Mouse (Mus musculus) midbrain, postnatal 0 days (tissue): ENCODE data around the gene Mrps12. TPM values are rescaled to one million over a fixed set of nuclear protein-coding genes. Genes with fewer than 3 reads are reported as not detected.
A peak's percentile ranks its signal among the peaks of the same experiment; 100 is the strongest.

Experiments
- ATAC-seq: fragments of 200-750 bp; cut with Nextera tagmentation; 2 replicates; pipeline ENCODE4 v1.8.0; 2017; ENCODE audit warnings: moderate number of reproducible peaks, mild to moderate bottlenecking, moderate TSS enrichment, moderate library complexity; ENCODE audit not compliant: low FRiP score
- DNase-seq: peaks from one replicate; pipeline ENCODE4 v3.0.0-alpha.2; 2015; ENCODE audit warnings: low spot score
- H3K27ac ChIP-seq: fragments of 300-500 bp; sonication (generic); 2 replicates; pipeline ENCODE4 v1.5.1; 2014; ENCODE audit warnings: low read depth, mild to moderate bottlenecking, low read length, mixed read lengths
- H3K27me3 ChIP-seq: fragments of 300-500 bp; sonication (generic); 2 replicates; pipeline ENCODE4 v1.6.1; 2014; ENCODE audit warnings: low read length, control low read depth, mixed read lengths; ENCODE audit not compliant: insufficient read depth
- H3K36me3 ChIP-seq: fragments of 300-500 bp; sonication (generic); 2 replicates; pipeline ENCODE4 v1.6.1; 2014; ENCODE audit warnings: low read length, control low read depth, mixed read lengths; ENCODE audit not compliant: insufficient read depth
- H3K4me1 ChIP-seq: fragments of 300-500 bp; sonication (generic); 2 replicates; pipeline ENCODE4 v1.6.1; 2014; ENCODE audit warnings: mild to moderate bottlenecking, control low read depth, antibody characterized with exemption, low read length, mixed read lengths; ENCODE audit not compliant: insufficient read depth
- H3K4me2 ChIP-seq: fragments of 300-500 bp; sonication (generic); 2 replicates; pipeline ENCODE4 v1.6.1; 2014; ENCODE audit warnings: low read depth, mild to moderate bottlenecking, low read length, mixed read lengths; ENCODE audit not compliant: poor library complexity, severe bottlenecking
- H3K4me3 ChIP-seq: fragments of 300-500 bp; sonication (generic); 2 replicates; pipeline ENCODE4 v1.5.1; 2014; ENCODE audit warnings: low read depth, mild to moderate bottlenecking, low read length, moderate library complexity
- H3K9ac ChIP-seq: fragments of 300-500 bp; sonication (generic); replicated peaks from 2 replicates; pipeline ENCODE4 v1.6.1; 2014; ENCODE audit warnings: mild to moderate bottlenecking, low read length, moderate library complexity, mixed read lengths; ENCODE audit not compliant: poor library complexity, severe bottlenecking
- H3K9me3 ChIP-seq: fragments of 300-500 bp; sonication (generic); 2 replicates; pipeline ENCODE4 v1.6.1; 2016; ENCODE audit warnings: low read length, control low read depth
- CTCF ChIP-seq: IDR thresholded peaks from 2 replicates; pipeline ENCODE4 v1.5.1; 2016; ENCODE audit warnings: antibody characterized with exemption, mild to moderate bottlenecking
- WGBS: fragments of 180-500 bp; shearing (Covaris S2); extraction: QIAGEN DNeasy Blood & Tissue Kit; methylation state at CpG from one replicate; pipeline ENCODE4 v1.1.7; 2014; 5-methylcytosine and 5-hydroxymethylcytosine counted together
- polyA plus RNA-seq: library from polyadenylated mRNA; unstranded; fragments of >200 nt; fragmentation: Nextera tagmentation; extraction: Ambion mirVana; gene quantifications from 2 replicates; pipeline ENCODE4 v1.2.1, GENCODE M21; 2015
- total RNA-seq: library from RNA; depleted of rRNA; stranded (reverse); fragments of >200 nt; gene quantifications from 2 replicates; pipeline ENCODE4 v1.2.3, GENCODE M21; 2014

Gene Mrps12
- total and polyA plus RNA-seq, 2 experiments from 2014 or later, result 67.5 to 97.3 TPM

DNA sequence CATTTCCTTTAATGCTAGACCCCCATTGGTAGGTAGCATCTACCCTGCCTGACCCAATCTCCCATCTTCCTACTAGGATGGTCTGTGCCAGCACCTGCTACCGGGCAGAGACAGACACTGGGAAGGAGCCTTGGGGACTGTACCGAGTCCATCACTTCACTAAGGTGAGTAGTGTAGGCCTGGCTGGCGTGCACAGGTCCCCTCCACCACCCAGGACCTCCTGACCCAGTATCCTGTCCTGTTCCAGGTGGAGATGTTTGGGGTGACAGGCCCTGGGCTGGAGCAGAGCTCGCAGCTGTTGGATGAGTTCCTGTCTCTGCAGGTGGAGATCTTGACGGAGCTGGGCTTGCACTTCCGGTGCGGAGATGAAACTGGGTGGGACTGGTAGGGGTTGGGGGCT lies 8.3 kb upstream of the Mrps12 start:
- no peak for TF ChIP-seq CTCF
- H3K4me1 ChIP-seq, result no peaks in the 10 kb centered on the region
- ATAC-seq (no peak), DNase-seq (no peak)
- no peak overlapping the region for H3K4me2 ChIP-seq
- 95% methylated on average over 7 of the region's 7 CpGs for WGBS
- H3K27ac ChIP-seq, result no peak overlapping the region
- H3K36me3 ChIP-seq, result peaks cover 14% of the 10 kb centered on the region
- H3K4me3 ChIP-seq, result no peak overlapping the region
- H3K9ac ChIP-seq, result no peak overlapping the region
- H3K9me3 ChIP-seq, result no peaks in the 10 kb centered on the region
- no peaks in the 10 kb centered on the region for H3K27me3 ChIP-seq

DNA sequence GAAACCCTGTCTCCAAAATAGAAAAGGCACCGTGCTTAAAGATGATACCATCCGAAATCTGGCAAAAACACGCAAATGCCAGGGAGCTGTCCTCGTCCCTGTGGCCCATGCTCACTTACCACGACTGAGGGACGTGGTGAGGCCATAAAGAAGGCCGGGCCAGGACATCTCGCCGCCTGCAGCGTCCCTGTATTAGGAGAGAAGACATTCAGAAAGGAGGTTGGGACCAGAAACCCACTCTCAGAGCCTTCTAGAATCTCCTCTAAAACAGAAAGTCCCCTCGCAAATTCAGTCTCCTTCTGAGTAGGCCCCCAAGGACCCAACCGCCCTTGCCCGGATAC lies 282 bp downstream of the Mrps12 start:
- WGBS, result 1% methylated on average over 13 of the region's 13 CpGs
- no peak for TF ChIP-seq CTCF
- Histone ChIP-seq H3K27ac (peak overlapping the region; percentile 75), H3K4me3 (peak overlapping the region; percentile 47), H3K9me3 (no peaks in the 10 kb centered on the region), H3K27me3 (no peaks in the 10 kb centered on the region), H3K4me1 (peaks cover 9% of the 10 kb centered on the region; the same call in 1 of the 2 replicates), H3K36me3 (peaks cover 14% of the 10 kb centered on the region; the same call in 1 of the 2 replicates), H3K4me2 (peak overlapping the region; percentile 91), H3K9ac (peak overlapping the region; percentile 76)
- DNase-seq, result no peak
- ATAC-seq, result peak; percentile 6; the same call in 1 of the 2 replicates

DNA sequence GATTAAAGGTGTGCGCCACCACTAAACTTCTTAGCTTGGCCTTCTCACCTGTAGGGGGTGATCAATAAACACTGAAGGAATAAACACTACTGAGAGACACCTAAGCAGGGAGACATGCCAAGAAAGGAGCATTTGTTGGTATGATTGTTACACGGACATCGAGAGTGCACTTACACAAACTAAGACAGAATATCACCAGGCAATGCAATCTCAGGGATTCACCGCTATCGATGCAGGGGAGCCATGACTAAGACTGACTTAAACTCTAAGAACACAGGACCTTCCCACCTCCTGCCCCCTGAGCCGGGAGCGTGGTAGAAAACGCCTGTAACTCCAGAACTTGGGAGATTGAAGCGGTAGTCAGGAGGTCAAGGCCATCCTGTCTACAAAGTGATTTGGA lies 671 bp downstream of the Mrps12 start:
- peak; percentile 30; the same call in 1 of the 2 replicates for TF ChIP-seq CTCF
- H3K4me2 ChIP-seq, result peak overlapping the region; percentile 91
- WGBS, result 44% methylated on average over 9 of the region's 9 CpGs
- H3K4me1 ChIP-seq, result peaks cover 9% of the 10 kb centered on the region; the same call in 1 of the 2 replicates
- peak overlapping the region; percentile 76 for H3K9ac ChIP-seq
- H3K27me3 ChIP-seq, result no peaks in the 10 kb centered on the region
- ATAC-seq, result no peak
- no peak for DNase-seq
- H3K9me3 ChIP-seq, result no peaks in the 10 kb centered on the region
- peaks cover 13% of the 10 kb centered on the region; the same call in 1 of the 2 replicates for H3K36me3 ChIP-seq
- H3K27ac ChIP-seq, result peak overlapping the region; percentile 75
- H3K4me3 ChIP-seq, result peak overlapping the region; percentile 47

DNA sequence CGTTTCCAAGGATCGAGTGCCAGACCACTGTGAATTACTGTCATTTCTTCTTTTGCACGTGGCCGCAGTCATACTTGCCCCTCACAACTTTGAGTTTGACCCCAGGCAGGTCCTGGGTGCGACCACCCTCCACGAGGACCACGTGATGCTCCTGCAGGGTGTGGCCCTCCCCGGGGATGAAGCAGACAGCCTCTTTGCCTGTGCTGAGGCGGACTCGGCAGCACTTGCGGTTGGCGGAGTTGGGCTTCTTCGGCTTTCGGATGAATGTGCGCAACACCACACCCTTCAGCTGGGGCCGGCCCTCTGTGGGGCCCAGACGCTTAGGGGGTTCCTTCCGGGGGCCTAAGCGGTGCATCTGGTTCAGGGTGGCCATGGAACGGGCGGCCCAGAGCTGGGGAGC lies 1.8 kb downstream of the Mrps12 start:
- Histone ChIP-seq H3K27ac (no peak overlapping the region), H3K4me3 (no peak overlapping the region), H3K4me2 (no peak overlapping the region), H3K9me3 (no peaks in the 10 kb centered on the region), H3K27me3 (no peaks in the 10 kb centered on the region), H3K36me3 (peaks cover 11% of the 10 kb centered on the region; the same call in 1 of the 2 replicates), H3K4me1 (peaks cover 9% of the 10 kb centered on the region; the same call in 1 of the 2 replicates), H3K9ac (no peak overlapping the region)
- WGBS, result 96% methylated on average over 21 of the region's 21 CpGs
- TF ChIP-seq CTCF, result no peak
- ATAC-seq, result no peak
- no peak for DNase-seq

DNA sequence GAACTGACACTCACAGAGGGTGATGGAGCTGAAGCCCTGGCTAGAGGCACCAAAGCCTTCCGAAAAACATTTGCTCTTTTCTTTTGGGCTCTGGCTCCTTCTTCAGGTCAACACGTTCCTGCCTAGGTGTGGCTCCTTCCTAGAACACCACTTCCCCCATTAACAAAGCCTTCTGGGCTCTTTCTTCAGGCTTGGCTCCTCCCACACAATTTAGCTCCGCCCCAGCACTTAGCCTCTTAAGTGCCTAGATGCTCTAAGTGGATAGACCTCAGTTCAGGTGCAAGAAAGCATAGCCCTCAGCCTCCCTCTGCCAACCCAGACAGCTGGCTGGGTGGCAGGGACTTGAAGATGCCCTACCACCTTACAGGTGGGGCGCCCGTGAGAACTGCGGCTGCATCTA lies 5.9 kb downstream of the Mrps12 start:
- ATAC-seq, result no peak

DNA sequence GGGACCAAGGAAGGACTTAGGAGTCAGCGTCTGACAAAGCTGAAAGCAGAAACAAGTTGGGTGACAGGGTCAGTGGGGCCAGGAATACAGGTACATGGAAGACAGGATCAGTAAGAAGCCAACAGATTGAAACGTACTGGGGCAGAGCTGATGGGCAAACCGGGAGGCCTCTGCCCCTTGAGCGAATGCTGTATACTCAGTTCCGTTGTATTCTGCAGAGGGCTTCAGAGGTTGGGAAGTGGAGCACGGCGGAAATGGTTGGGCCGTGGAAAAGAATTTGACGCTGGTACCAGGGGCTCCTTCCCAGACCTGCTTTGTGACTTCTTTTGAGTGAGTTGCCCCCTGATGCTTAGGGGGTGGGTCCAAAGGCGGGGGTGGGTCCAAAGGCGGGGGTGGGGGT lies 8.4 kb downstream of the Mrps12 start:
- Histone ChIP-seq H3K27me3 (no peaks in the 10 kb centered on the region; the same call in 1 of the 2 replicates), H3K9ac (peak overlapping the region; percentile 39; the same call in 1 of the 2 replicates), H3K27ac (no peak overlapping the region), H3K4me1 (no peaks in the 10 kb centered on the region), H3K4me3 (peak overlapping the region; percentile 39), H3K9me3 (no peaks in the 10 kb centered on the region), H3K4me2 (peak overlapping the region; percentile 60), H3K36me3 (peaks cover 5% of the 10 kb centered on the region; the same call in 1 of the 2 replicates)
- no peak for TF ChIP-seq CTCF
- DNase-seq (no peak), ATAC-seq (no peak)
- WGBS, result 9% methylated on average over 11 of the region's 11 CpGs

More for the DNA sequence above, 5.9 kb downstream of the Mrps12 start:
- no peak for DNase-seq
- 87% methylated on average over 6 of the region's 6 CpGs for WGBS
- no peak overlapping the region for H3K4me3 ChIP-seq
- H3K4me1 ChIP-seq, result no peaks in the 10 kb centered on the region
- H3K9me3 ChIP-seq, result no peaks in the 10 kb centered on the region
- no peak overlapping the region for H3K4me2 ChIP-seq
- no peak overlapping the region for H3K9ac ChIP-seq
- H3K27me3 ChIP-seq, result no peaks in the 10 kb centered on the region; the same call in 1 of the 2 replicates
- no peak overlapping the region for H3K27ac ChIP-seq
- no peak for TF ChIP-seq CTCF
- H3K36me3 ChIP-seq, result peaks cover 10% of the 10 kb centered on the region; the same call in 1 of the 2 replicates
